Mouse (Mus musculus): ENCODE measurements around the gene Snx10.

- no peak for TF ChIP-seq POLR2A (IDR thresholded peaks at IDR 0.05; ENCODE audit: low read depth, low read length)
- TF ChIP-seq CTCF (conservative IDR thresholded peaks at IDR 0.05; ENCODE audit: insufficient read depth, insufficient read length, low read depth, low read length): no peak
Measured at GRCm38 (mm10) chr6:51587266-51587665, 63.6 kb downstream of the Snx10 start.

Data from kidney, adult 2 months (tissue).